Mouse (Mus musculus) CH12.LX (cell line): Measurements from ENCODE around the gene Mrpl48. TPM values are rescaled to one million over a fixed set of nuclear protein-coding genes. Genes with fewer than 3 reads are reported as not detected.

Experiments
- DNase-seq: peaks from one replicate; pipeline ENCODE4 v3.0.0-alpha.2; 2013; ENCODE audit errors: extremely low read depth
- H3K27ac ChIP-seq: 2 replicates; pipeline ENCODE4 v1.5.1; 2012; ENCODE audit warnings: low read depth, mild to moderate bottlenecking, control low read depth, moderate library complexity; ENCODE audit not compliant: insufficient read depth
- H3K27me3 ChIP-seq: replicated peaks from 2 replicates; pipeline ENCODE3; 2012; ENCODE audit warnings: inconsistent platforms
- H3K36me3 ChIP-seq, 2 experiments: replicated peaks in 1 of 2; 2 replicates each; pipeline versions ENCODE3 to v1.6.1; 2012; ENCODE audit warnings: inconsistent platforms in 1 of 2, low read length in 1 of 2, mild to moderate bottlenecking in 1 of 2, mixed read lengths in 1 of 2, moderate library complexity in 1 of 2; ENCODE audit not compliant: control insufficient read depth in 1 of 2, insufficient read depth in 1 of 2
- H3K4me1 ChIP-seq, 2 experiments: 2 replicates each; pipeline ENCODE4 v1.6.1; 2012; ENCODE audit warnings: inconsistent platforms in 1 of 2, moderate library complexity in 1 of 2; ENCODE audit not compliant: insufficient read depth in 2 of 2, control insufficient read depth in 1 of 2
- H3K4me2 ChIP-seq: 2 replicates; pipeline ENCODE4 v1.6.1; 2012; ENCODE audit warnings: low read depth, mild to moderate bottlenecking, control low read depth; ENCODE audit not compliant: poor library complexity, insufficient read depth, severe bottlenecking
- H3K4me3 ChIP-seq, 3 experiments: fragments of 150-350 bp in 1 of 3; sonication (generic) in 1 of 3; replicated peaks in 1 of 3; 2 replicates each; pipeline versions ENCODE3 to v1.5.1; 2011 to 2012; ENCODE audit warnings: low read depth in 2 of 3, low read length in 2 of 3, mild to moderate bottlenecking in 2 of 3, moderate library complexity in 2 of 3, control low read depth in 1 of 3, improper control_type of control experiment in 1 of 3, inconsistent platforms in 1 of 3, mixed read lengths in 1 of 3; ENCODE audit not compliant: poor library complexity in 1 of 3
- H3K79me2 ChIP-seq: replicated peaks from 2 replicates; pipeline ENCODE4 v1.6.1; 2012; ENCODE audit warnings: mild to moderate bottlenecking, moderate library complexity; ENCODE audit not compliant: control insufficient read depth, poor library complexity, insufficient read depth, severe bottlenecking; ENCODE audit errors: extremely low read depth
- H3K9ac ChIP-seq: 2 replicates; pipeline ENCODE4 v1.6.1; 2012; ENCODE audit warnings: low read depth, mild to moderate bottlenecking, control low read depth, moderate library complexity; ENCODE audit not compliant: insufficient read depth
- H3K9me3 ChIP-seq: replicated peaks from 2 replicates; pipeline ENCODE3; 2012; ENCODE audit warnings: low read length, inconsistent platforms, mixed read lengths
- CHD1 ChIP-seq: IDR thresholded peaks from 2 replicates; pipeline ENCODE4 v1.6.1; 2012; ENCODE audit warnings: low read depth, low read length, improper control_type of control experiment, inconsistent platforms
- CHD2 ChIP-seq: IDR thresholded peaks from 2 replicates; pipeline ENCODE4 v1.6.1; 2011; ENCODE audit warnings: low read length, improper control_type of control experiment
- ELF1 ChIP-seq: IDR thresholded peaks from 2 replicates; pipeline ENCODE4 v1.6.1; 2014; ENCODE audit warnings: low read depth, mild to moderate bottlenecking, inconsistent platforms, low read length, improper control_type of control experiment
- ETS1 ChIP-seq: conservative IDR thresholded peaks from 2 replicates; pipeline ENCODE4 v1.6.1; 2012; ENCODE audit warnings: low read depth, mild to moderate bottlenecking, inconsistent platforms, low read length, improper control_type of control experiment, moderate library complexity
- GABPA ChIP-seq: IDR thresholded peaks from 2 replicates; pipeline ENCODE4 v1.6.1; 2012; ENCODE audit warnings: low read depth, low read length, improper control_type of control experiment, inconsistent platforms; ENCODE audit not compliant: insufficient replicate concordance
- HCFC1 ChIP-seq: IDR thresholded peaks from 2 replicates; pipeline ENCODE4 v1.6.1; 2012; ENCODE audit warnings: low read depth, mild to moderate bottlenecking, inconsistent platforms, low read length, improper control_type of control experiment
- JUN ChIP-seq: IDR thresholded peaks from 2 replicates; pipeline ENCODE4 v1.6.1; 2011; ENCODE audit warnings: low read depth, mild to moderate bottlenecking, low read length, improper control_type of control experiment, moderate library complexity; ENCODE audit not compliant: insufficient read depth
- JUND ChIP-seq: conservative IDR thresholded peaks from 2 replicates; pipeline ENCODE4 v1.6.1; 2011; ENCODE audit warnings: low read depth, low read length, improper control_type of control experiment
- KAT2A ChIP-seq: IDR thresholded peaks from 2 replicates; pipeline ENCODE4 v1.6.1; 2012; ENCODE audit warnings: low read length, improper control_type of control experiment, inconsistent platforms; ENCODE audit not compliant: insufficient replicate concordance
- MAFK ChIP-seq: IDR thresholded peaks from 2 replicates; pipeline ENCODE4 v1.6.1; 2011; ENCODE audit warnings: low read length, improper control_type of control experiment; ENCODE audit not compliant: insufficient replicate concordance
- MAX ChIP-seq: IDR thresholded peaks from 2 replicates; pipeline ENCODE4 v1.6.1; 2011; ENCODE audit warnings: low read length, improper control_type of control experiment
- MAZ ChIP-seq: IDR thresholded peaks from 2 replicates; pipeline ENCODE4 v1.6.1; 2012; ENCODE audit warnings: low read depth, mild to moderate bottlenecking, inconsistent platforms, low read length, improper control_type of control experiment, moderate library complexity
- MEF2A ChIP-seq: IDR thresholded peaks from 2 replicates; pipeline ENCODE4 v1.6.1; 2014; ENCODE audit warnings: low read depth, mild to moderate bottlenecking, inconsistent platforms, low read length, improper control_type of control experiment, borderline replicate concordance
- MXI1 ChIP-seq: IDR thresholded peaks from 2 replicates; pipeline ENCODE4 v1.6.1; 2011; ENCODE audit warnings: mild to moderate bottlenecking, low read depth, low read length, improper control_type of control experiment
- NELFE ChIP-seq: IDR thresholded peaks from 2 replicates; pipeline ENCODE4 v1.6.1; 2011; ENCODE audit warnings: low read depth, low read length, improper control_type of control experiment
- NRF1 ChIP-seq: IDR thresholded peaks from 2 replicates; pipeline ENCODE4 v1.6.1; 2014; ENCODE audit warnings: low read depth, mild to moderate bottlenecking, inconsistent platforms, low read length, improper control_type of control experiment, moderate library complexity
- PAX5 ChIP-seq: IDR thresholded peaks from 2 replicates; pipeline ENCODE4 v1.6.1; 2012; ENCODE audit warnings: low read length, inconsistent platforms, mixed read lengths
- POLR2AphosphoS2 ChIP-seq: IDR thresholded peaks from 2 replicates; pipeline ENCODE4 v1.6.1; 2011; ENCODE audit warnings: low read depth, low read length, improper control_type of control experiment
- RCOR1 ChIP-seq: conservative IDR thresholded peaks from 2 replicates; pipeline ENCODE4 v1.6.1; 2012; ENCODE audit warnings: low read depth, mild to moderate bottlenecking, inconsistent platforms, low read length, improper control_type of control experiment
- SIN3A ChIP-seq: IDR thresholded peaks from 2 replicates; pipeline ENCODE4 v1.6.1; 2012; ENCODE audit warnings: low read length, improper control_type of control experiment, inconsistent platforms
- SMC3 ChIP-seq: IDR thresholded peaks from 2 replicates; pipeline ENCODE4 v1.6.1; 2011; ENCODE audit warnings: low read depth, low read length, improper control_type of control experiment
- TBP ChIP-seq: conservative IDR thresholded peaks from 2 replicates; pipeline ENCODE4 v1.6.1; 2011; ENCODE audit warnings: low read depth, low read length, improper control_type of control experiment
- TCF12 ChIP-seq: IDR thresholded peaks from 2 replicates; pipeline ENCODE4 v1.6.1; 2014; ENCODE audit warnings: low read depth, mild to moderate bottlenecking, inconsistent platforms, low read length, improper control_type of control experiment
- UBTF ChIP-seq: IDR thresholded peaks from 2 replicates; pipeline ENCODE4 v1.6.1; 2012; ENCODE audit warnings: low read depth, mild to moderate bottlenecking, inconsistent platforms, low read length, improper control_type of control experiment, moderate library complexity
- USF1 ChIP-seq: IDR thresholded peaks from 2 replicates; pipeline ENCODE4 v1.6.1; 2014; ENCODE audit warnings: low read depth, mild to moderate bottlenecking, inconsistent platforms, low read length, improper control_type of control experiment
- ZC3H11A ChIP-seq: IDR thresholded peaks from 2 replicates; pipeline ENCODE4 v1.6.1; 2012; ENCODE audit warnings: low read depth, mild to moderate bottlenecking, inconsistent platforms, low read length, improper control_type of control experiment
- ZKSCAN1 ChIP-seq: IDR thresholded peaks from 2 replicates; pipeline ENCODE4 v1.6.1; 2012; ENCODE audit warnings: low read depth, inconsistent platforms, low read length, improper control_type of control experiment, borderline replicate concordance
- ZNF384 ChIP-seq: IDR thresholded peaks from 2 replicates; pipeline ENCODE4 v1.6.1; 2012; ENCODE audit warnings: low read depth, low read length, improper control_type of control experiment, inconsistent platforms
- dilution Hi-C: fragments of 300-500 bp; cut with MboI; formaldehyde crosslinking; loops from 2 replicates; pipeline ENCODE4 v1.14.3; 2020; ENCODE audit warnings: low sequenced_read_pairs; ENCODE audit not compliant: extremely low pct_unique_long_range_greater_than_20kb, extremely low pct_ligation_motif_present
- in situ Hi-C: fragments of 300-500 bp; cut with MboI; formaldehyde crosslinking; loops from 3 replicates; pipeline ENCODE4 v1.14.3; 2019; ENCODE audit warnings: low sequenced_read_pairs, low pct_ligation_motif_present, low pct_unique_long_range_greater_than_20kb, mixed read lengths
- polyA plus RNA-seq: library from polyadenylated mRNA; unstranded; fragments of >175 nt; gene quantifications from 2 replicates; pipeline ENCODE4 v1.2.1, GENCODE M21; 2012; ENCODE audit warnings: low read depth; ENCODE audit not compliant: insufficient read length
- total RNA-seq, 2 experiments: library from RNA; depleted of rRNA; stranded (reverse); fragments of 300-350 nt in 1 of 2; fragments of >200 nt in 1 of 2; gene quantifications; 2 replicates each; pipeline ENCODE4 v1.2.3; 2012 to 2014

Mrpl48 gene
- total and polyA plus RNA-seq, 3 experiments = 39.1 to 99.4 (median 98.5) TPM

DNA sequence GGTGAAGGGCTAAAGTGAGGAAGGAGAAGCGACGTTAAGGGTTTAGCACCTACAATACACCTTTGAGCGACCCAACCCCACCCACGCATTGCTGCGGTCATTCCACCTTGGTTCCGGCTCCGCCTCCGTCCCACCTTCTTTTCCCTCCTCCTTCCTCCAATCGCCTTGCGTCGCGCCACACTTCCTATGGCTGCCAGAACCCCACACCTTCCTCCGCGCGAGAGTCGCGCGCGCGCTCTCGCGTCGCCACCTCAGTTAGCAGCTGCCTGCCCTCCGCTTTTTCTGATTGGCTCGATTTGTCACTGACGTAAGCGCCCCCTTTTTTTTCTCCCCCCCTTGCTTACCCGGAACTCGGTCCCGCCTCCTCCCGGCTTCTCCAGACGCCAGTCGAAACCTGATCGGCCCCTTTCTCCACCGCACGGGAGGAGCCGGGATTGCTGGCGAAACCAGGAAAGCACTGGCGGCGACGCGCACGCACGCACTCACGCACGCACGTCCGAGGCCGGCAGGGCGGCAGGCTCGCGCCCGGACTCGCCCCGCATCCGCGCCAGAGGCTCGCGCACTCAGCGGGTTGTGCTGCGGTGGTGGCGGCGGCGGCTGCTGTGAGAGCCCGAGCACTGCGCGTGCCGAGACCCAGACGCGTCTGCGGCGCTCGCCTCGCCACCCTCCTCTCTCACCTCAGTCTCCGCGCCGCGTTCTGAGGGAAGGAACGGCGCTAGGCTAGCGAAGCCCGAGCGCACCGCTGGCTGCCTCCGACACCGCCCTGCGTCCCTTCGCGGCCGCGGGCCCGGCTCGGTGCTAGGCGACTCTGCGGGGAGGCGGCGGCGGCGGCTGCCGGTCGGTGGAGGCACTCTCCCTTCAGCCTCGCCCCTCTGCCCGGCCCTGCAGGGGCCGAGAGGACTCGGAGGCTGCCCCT lies 629 bp downstream of the Mrpl48 start, which contains the start of gene Rab6a (continued):
- peak; percentile 71; the same call in 1 of the 2 replicates for TF ChIP-seq RCOR1
- no peak; the same call in 1 of the 2 replicates for TF ChIP-seq KAT2A
- no peak for TF ChIP-seq SMC3
- no peak for TF ChIP-seq PAX5
- TF ChIP-seq CHD2 = peak; percentile 98
- TF ChIP-seq ZNF384 = peak; percentile 93
- TF ChIP-seq TCF12 = peak; percentile 59; the same call in 1 of the 2 replicates
- peak; percentile 92 for TF ChIP-seq MAX
- 0 out of 2 replicates have a peak, but pooled peaks have one; percentile 18 for TF ChIP-seq POLR2AphosphoS2
- peak; percentile 67 for TF ChIP-seq ETS1
- 0 out of 2 replicates have a peak, but pooled peaks have one; percentile 38 for TF ChIP-seq TBP
- peak; percentile 21; the same call in 1 of the 2 replicates for TF ChIP-seq JUN
- TF ChIP-seq UBTF = no peak; the same call in 1 of the 2 replicates
- TF ChIP-seq MXI1 = peak; percentile 50; the same call in 1 of the 2 replicates
- TF ChIP-seq NELFE = peak; percentile 75
- TF ChIP-seq USF1 = no peak
- TF ChIP-seq ELF1 = peak; percentile 92
- no peak for TF ChIP-seq JUND
- no peak for TF ChIP-seq MAFK
- peak; percentile 86; the same call in 1 of the 2 replicates for TF ChIP-seq SIN3A
- peak; percentile 80; the same call in 1 of the 2 replicates for TF ChIP-seq MEF2A
- no peak for TF ChIP-seq ZKSCAN1

DNA sequence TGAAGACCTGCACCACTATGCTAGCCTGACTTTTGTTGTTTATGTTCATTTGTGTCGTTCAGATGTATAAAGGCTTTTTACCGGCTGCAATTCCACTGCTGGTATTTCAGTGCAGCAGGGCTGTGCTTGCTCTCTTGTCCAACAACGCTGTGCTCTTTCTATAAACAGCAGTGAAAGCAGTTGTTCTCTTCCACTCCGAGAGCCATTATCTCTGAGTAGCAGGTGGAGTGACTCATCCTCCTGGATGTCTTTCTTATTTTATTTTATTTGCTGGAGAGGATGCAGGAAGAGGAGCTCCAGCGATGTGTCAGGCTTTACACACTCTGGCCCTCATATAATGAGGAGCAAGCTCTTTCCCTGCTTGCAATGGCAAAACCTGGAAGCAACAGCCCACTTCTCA lies 7.9 kb downstream of the Mrpl48 start:
- dilution Hi-C loops (no loop called here), in situ Hi-C loops (no loop called here)
- no peaks in the 10 kb centered on the region for H3K36me3 ChIP-seq

More for the DNA sequence above, 7.9 kb downstream of the Mrpl48 start:
- TF ChIP-seq CHD1 = no peak
- TF ChIP-seq POLR2AphosphoS2 = no peak
- no peak for TF ChIP-seq GABPA
- TF ChIP-seq MAZ = no peak
- no peak for TF ChIP-seq JUND
- TF ChIP-seq NRF1 = no peak
- TF ChIP-seq UBTF = no peak
- TF ChIP-seq HCFC1 = no peak
- no peak for TF ChIP-seq ZC3H11A
- TF ChIP-seq SMC3 = no peak
- TF ChIP-seq, all 38 proteins: peak for 0
- Histone ChIP-seq H3K27ac (no peak overlapping the region), H3K27me3 (no peaks in the 10 kb centered on the region), H3K4me3 (no peak overlapping the region), H3K79me2 (no peaks in the 10 kb centered on the region), H3K4me1 (peaks cover 0 to 14% of the 10 kb centered on the region in 2 experiments; a peak in 1 of 4 replicates), H3K9me3 (no peaks in the 10 kb centered on the region), H3K4me2 (no peak overlapping the region), H3K9ac (no peak overlapping the region)
- DNase-seq = no peak
